Mouse (Mus musculus) erythroblast, embryonic 14.5 days (primary cell): Measurements from ENCODE around the gene Mdh2.

Source experiments
- GATA1 ChIP-seq: IDR thresholded peaks from 2 replicates; pipeline ENCODE4 v1.6.1; 2012; ENCODE audit warnings: low read length, inconsistent platforms, mixed read lengths
- TAL1 ChIP-seq: IDR thresholded peaks from 3 replicates; pipeline ENCODE4 v1.6.1; 2012; ENCODE audit warnings: low read length, inconsistent platforms, mixed read lengths

- TF ChIP-seq TAL1 (no peak), GATA1 (no peak)
These were observed 40.0 kb upstream of the Mdh2 start for GRCm38 (mm10) chr5:135738266-135738665.
